Mouse (Mus musculus): ENCODE measurements around the gene Meox2. TPM values are rescaled to one million over a fixed set of nuclear protein-coding genes. Genes with fewer than 3 reads are reported as not detected.

The Meox2 gene
- polyA plus RNA-seq, 1 experiment from 2014 or later: 0.52 TPM

DNA sequence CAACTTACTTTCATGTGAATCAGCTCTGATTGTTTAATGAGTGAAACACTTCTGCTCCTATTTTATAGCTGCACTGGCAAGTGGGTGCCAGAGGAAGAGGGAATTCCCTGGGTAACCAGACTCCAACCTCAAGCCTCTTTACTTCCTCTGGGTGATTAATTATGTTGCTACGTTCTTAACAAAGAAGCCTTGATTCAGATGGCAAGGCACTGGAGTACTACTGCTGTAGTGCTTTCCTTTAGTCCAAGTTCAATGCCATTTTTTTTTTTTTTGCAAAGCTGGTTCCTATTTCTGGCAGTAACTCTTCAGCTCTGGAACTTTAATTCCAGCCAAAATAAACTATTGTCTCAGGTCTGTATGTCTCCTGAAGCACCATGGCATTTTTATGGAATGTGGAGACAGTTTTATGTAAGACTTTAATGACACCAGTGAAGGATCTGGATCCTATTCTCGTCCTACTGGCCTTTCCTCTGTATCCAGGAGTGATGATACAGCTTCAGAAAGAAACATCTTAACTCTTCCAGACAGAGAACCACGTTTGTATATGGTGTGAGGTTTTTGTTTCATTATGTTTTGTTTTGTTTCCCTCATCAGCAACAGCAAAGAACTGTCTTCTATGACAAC, 33.9 kb downstream of the Meox2 start:
- Histone ChIP-seq H3K27me3 (no peaks in the 10 kb centered on the region), H3K27ac (no peak overlapping the region), H3K4me1 (replicated peaks) (no peaks in the 10 kb centered on the region), H3K9ac (replicated peaks) (no peak overlapping the region), H3K36me3 (no peaks in the 10 kb centered on the region), H3K4me3 (replicated peaks) (no peak overlapping the region), H3K9me3 (no peaks in the 10 kb centered on the region), H3K4me2 (replicated peaks) (no peak overlapping the region)
- no peak for ATAC-seq
- 54% methylated on average over 3 of the region's 3 CpGs for WGBS

DNA sequence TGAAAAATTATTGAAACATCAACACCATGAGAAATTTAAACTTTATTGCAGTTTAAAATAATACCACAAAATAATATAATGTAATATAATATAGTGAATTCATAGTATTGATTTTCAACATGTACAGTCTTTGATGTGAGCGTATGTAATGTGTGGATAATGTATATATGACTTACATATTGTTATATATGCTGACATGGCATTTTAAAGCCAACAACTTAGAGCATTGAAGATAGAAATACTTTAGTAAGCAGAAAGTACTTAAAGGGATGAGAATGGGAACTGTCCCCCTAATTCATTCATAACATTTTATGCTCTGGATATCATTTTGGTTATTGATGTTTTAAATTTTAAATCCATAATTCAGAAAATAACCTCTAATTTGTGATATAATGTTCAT, 35.5 kb downstream of the Meox2 start:
- no peak overlapping the region for H3K4me3 ChIP-seq (replicated peaks)
- 95% methylated on average over 1 of the region's 1 CpGs for WGBS
- no peaks in the 10 kb centered on the region for H3K36me3 ChIP-seq
- H3K27me3 ChIP-seq: no peaks in the 10 kb centered on the region
- no peak for ATAC-seq
- no peaks in the 10 kb centered on the region for H3K9me3 ChIP-seq
- H3K4me2 ChIP-seq (replicated peaks): no peak overlapping the region
- no peak overlapping the region for H3K27ac ChIP-seq
- no peaks in the 10 kb centered on the region for H3K4me1 ChIP-seq (replicated peaks)
- H3K9ac ChIP-seq (replicated peaks): no peak overlapping the region

DNA sequence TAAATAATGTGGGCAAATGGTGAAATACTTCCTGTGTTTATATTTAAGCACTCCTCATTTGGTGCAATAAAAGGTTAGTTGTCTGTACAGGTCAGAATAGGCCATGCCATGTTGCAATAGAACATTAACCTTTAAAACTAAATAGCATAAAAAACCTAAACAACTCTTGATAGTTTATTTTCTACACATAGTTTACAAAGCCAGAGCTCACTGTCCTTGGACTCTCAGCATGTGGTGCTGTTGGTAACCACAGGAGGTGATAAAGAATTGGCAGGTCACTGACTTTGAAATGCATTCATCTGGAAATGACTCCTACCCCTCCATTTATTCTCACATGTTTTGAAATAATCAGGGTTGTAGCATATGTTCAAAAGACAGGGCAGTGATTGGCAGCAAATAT, 59.4 kb downstream of the Meox2 start:
- ATAC-seq: no peak
- Histone ChIP-seq H3K4me2 (replicated peaks) (no peak overlapping the region), H3K4me1 (replicated peaks) (no peaks in the 10 kb centered on the region), H3K27me3 (no peaks in the 10 kb centered on the region), H3K9me3 (no peaks in the 10 kb centered on the region), H3K9ac (replicated peaks) (no peak overlapping the region), H3K36me3 (no peaks in the 10 kb centered on the region), H3K4me3 (replicated peaks) (no peak overlapping the region), H3K27ac (no peak overlapping the region)

DNA sequence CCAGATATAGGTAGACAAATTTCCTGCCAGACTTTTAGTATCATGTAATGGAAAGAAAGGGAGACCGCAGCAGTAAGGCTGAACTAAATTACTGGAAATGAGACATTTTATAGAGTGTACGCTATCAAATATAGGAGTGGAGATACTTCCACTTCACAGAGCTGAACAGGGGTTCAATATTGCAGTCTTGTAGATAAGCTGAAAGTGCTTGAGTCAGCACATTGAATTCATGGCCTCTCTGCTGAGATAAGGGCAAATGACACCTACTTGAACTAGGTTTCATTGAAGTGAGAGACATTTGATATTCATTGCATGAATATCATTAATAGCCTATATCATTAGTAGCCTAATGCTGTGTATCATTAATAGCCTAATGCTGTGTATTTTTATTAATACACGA, 65.0 kb downstream of the Meox2 start:
- H3K36me3 ChIP-seq: no peaks in the 10 kb centered on the region
- H3K9me3 ChIP-seq: no peaks in the 10 kb centered on the region
- WGBS: 91% methylated on average over 3 of the region's 3 CpGs
- H3K27ac ChIP-seq: no peak overlapping the region
- H3K4me3 ChIP-seq (replicated peaks): no peak overlapping the region
- no peaks in the 10 kb centered on the region for H3K4me1 ChIP-seq (replicated peaks)
- H3K27me3 ChIP-seq: no peaks in the 10 kb centered on the region
- ATAC-seq: no peak
- no peak overlapping the region for H3K9ac ChIP-seq (replicated peaks)
- H3K4me2 ChIP-seq (replicated peaks): no peak overlapping the region

DNA sequence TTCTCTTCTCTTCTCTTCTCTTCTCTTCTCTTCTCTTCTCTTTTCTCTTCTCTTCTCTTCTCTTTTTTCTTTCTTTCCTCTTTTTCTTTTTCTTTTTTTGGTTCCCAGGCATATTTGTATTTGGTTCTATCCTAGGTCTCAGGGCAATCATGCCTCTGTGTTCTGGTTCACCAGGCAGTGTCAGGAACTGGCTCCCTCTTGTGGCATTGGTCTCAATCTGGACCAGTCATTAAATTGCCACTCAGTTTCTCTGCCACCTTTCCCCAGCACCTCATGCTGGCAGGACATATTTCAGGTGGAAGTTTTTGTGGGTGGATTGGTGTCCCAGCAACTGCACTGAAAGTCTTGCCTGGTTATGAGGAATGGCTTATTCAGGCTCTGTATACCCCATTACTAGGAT, 75.3 kb downstream of the Meox2 start:
- ATAC-seq: no peak
- no peak overlapping the region for H3K9ac ChIP-seq (replicated peaks)
- no peak overlapping the region for H3K4me2 ChIP-seq (replicated peaks)

DNA sequence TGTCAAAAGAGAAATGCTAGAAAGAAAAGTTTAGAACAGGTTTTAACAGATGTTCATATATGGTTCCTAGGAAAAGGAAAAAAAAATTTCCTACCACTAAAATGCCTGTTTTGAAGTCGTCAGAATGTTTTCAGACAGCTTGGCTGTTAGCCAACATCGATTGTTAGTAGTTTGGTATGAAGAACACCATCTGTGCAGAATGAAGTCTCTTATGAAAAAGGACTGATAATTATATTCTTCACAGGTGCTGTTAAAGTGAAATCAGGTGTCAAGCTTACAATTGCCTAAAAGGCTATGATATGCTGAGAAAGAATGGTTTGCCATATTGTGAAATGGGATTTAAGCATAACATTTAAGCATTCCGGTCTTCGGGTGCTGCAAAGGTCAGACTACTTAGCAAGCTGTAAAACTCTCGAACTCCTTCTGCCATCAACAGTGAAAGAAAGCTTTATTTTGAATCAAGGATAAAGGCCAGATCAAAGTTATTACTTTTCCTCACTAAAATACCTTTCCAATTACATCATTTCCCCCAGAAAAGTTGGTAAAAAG, 80.7 kb downstream of the Meox2 start:
- 74% methylated on average over 5 of the region's 5 CpGs for WGBS
- ATAC-seq: no peak
- no peak overlapping the region for H3K4me3 ChIP-seq (replicated peaks)
- no peaks in the 10 kb centered on the region for H3K36me3 ChIP-seq
- no peak overlapping the region for H3K4me2 ChIP-seq (replicated peaks)
- H3K9ac ChIP-seq (replicated peaks): no peak overlapping the region
- H3K27ac ChIP-seq: no peak overlapping the region
- no peaks in the 10 kb centered on the region for H3K27me3 ChIP-seq
- H3K9me3 ChIP-seq: no peaks in the 10 kb centered on the region
- H3K4me1 ChIP-seq (replicated peaks): no peaks in the 10 kb centered on the region

More for the DNA sequence above, 75.3 kb downstream of the Meox2 start:
- Histone ChIP-seq H3K4me1 (replicated peaks) (no peaks in the 10 kb centered on the region), H3K36me3 (no peaks in the 10 kb centered on the region), H3K4me3 (replicated peaks) (no peak overlapping the region), H3K27me3 (no peaks in the 10 kb centered on the region), H3K9me3 (no peaks in the 10 kb centered on the region), H3K27ac (no peak overlapping the region)

Other genes starting within 250 kb of the Meox2 start
- gene Agmo, start 133.1 kb downstream of the Meox2 start, polyA plus RNA-seq (2015; fragmentation: Nextera tagmentation; extraction: Ambion mirVana): 0.27 and 0.74 TPM in 2 replicates

All from midbrain, embryonic 13.5 days (tissue).